Mouse (Mus musculus) olfactory bulb, adult 2 months (tissue): ENCODE results near the gene Gm9922.

Source experiments
- CTCF ChIP-seq: fragments of 200-500 bp; IDR thresholded peaks from 2 replicates; pipeline ENCODE4 v1.5.1; 2012; ENCODE audit warnings: low read depth, mild to moderate bottlenecking, low read length, moderate library complexity; ENCODE audit not compliant: insufficient read depth
- POLR2A ChIP-seq: fragments of 200-500 bp; IDR thresholded peaks from 2 replicates; pipeline ENCODE4 v1.6.1; 2012; ENCODE audit warnings: mild to moderate bottlenecking, low read depth, low read length, moderate library complexity; ENCODE audit not compliant: insufficient read depth

DNA sequence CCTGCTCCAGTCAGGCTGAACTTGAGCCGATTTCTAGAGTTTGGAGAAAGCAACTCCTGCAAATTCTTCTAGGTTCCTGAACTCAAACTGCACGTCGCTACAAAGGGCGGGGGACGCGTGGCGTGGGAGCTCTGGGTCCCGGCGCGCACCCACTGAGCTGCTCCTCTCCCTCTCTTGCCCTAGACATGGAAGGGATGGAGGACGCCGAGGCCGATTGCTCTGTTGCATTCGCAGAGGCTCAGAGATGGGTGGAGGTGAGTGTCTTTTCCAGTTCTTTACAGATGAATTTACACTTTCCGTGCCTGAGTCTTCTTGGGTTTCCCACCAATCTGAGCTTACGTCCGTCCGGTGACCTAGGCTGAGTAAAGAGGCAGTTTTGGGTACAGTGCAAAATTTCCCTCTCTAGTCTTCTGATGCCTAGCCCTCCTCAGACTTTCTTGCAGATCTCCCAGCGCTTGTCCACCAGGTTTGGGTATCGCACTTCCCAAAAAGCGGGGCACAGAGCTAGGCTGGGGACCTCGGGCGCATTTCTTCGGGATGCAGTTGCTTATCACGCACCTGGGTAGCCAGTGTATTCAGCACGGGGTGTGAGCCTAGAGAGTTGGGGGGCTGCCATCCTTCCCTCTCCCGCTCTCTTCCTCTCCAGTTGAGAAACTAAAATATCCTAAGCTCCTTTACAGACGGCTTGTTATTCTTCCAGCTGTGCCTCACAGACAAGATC, 518 bp upstream of the Gm9922 start:
- TF ChIP-seq POLR2A: no peak
- TF ChIP-seq CTCF: no peak
